In genomic region chr16:18443385-18443841, GRCm38 (mm10) we compare ENCODE assay signal across 8 mouse cellular contexts. TPM values are rescaled to one million over a fixed set of nuclear protein-coding genes. Genes with fewer than 3 reads are reported as not detected.
DNase-seq lines count a peak whose midpoint lies in the region; ATAC-seq and TF ChIP-seq lines count a peak whose summit lies in the region.

No protein-coding gene starts in this region.

- no peak overlapping the region for H3K4me3 ChIP-seq in embryonic facial prominence, embryonic 13.5 days
- no peak overlapping the region for H3K4me3 ChIP-seq in limb, embryonic 13.5 days
- no peak overlapping the region for H3K4me3 ChIP-seq in midbrain, postnatal 0 days (ENCODE audit: low read depth, low read length)

- H3K4me2 ChIP-seq in embryonic facial prominence, embryonic 13.5 days: no peak overlapping the region
- H3K4me2 ChIP-seq in limb, embryonic 13.5 days (replicated peaks): no peak overlapping the region
- no peak overlapping the region for H3K4me2 ChIP-seq in midbrain, postnatal 0 days (ENCODE audit: low read depth, low read length, poor library complexity, severe bottlenecking)

- H3K4me1 ChIP-seq in embryonic facial prominence, embryonic 13.5 days: peaks cover 9% of the 10 kb centered on the region
- H3K4me1 ChIP-seq in limb, embryonic 13.5 days: peaks cover 15% of the 10 kb centered on the region
- no peaks in the 10 kb centered on the region for H3K4me1 ChIP-seq in midbrain, postnatal 0 days (ENCODE audit: insufficient read depth, low read length)

- H3K9me3 ChIP-seq in embryonic facial prominence, embryonic 13.5 days: no peaks in the 10 kb centered on the region
- H3K9me3 ChIP-seq in limb, embryonic 13.5 days: no peaks in the 10 kb centered on the region
- H3K9me3 ChIP-seq in midbrain, postnatal 0 days (ENCODE audit: low read length): no peaks in the 10 kb centered on the region

- peak; percentile 100 for TF ChIP-seq CTCF in midbrain, postnatal 0 days (IDR thresholded peaks at IDR 0.05)

- 21% methylated on average over 8 of the region's 8 CpGs for WGBS in embryonic facial prominence, embryonic 13.5 days
- 22% methylated on average over 8 of the region's 8 CpGs for WGBS in limb, embryonic 13.5 days
- WGBS in midbrain, postnatal 0 days: 21% methylated on average over 8 of the region's 8 CpGs

- ATAC-seq in embryonic facial prominence, embryonic 13.5 days (ENCODE audit: insufficient number of reproducible peaks, insufficient read depth, low FRiP score, low TSS enrichment, low read depth): peak; percentile 75; the same call in 1 of the 2 replicates
- ATAC-seq in limb, embryonic 13.5 days (ENCODE audit: low FRiP score, low read depth): peak; percentile 83
- peak; percentile 86 for ATAC-seq in midbrain, postnatal 0 days (ENCODE audit: low FRiP score)

- H3K27me3 ChIP-seq in embryonic facial prominence, embryonic 13.5 days: no peaks in the 10 kb centered on the region
- no peaks in the 10 kb centered on the region for H3K27me3 ChIP-seq in limb, embryonic 13.5 days
- H3K27me3 ChIP-seq in midbrain, postnatal 0 days (ENCODE audit: insufficient read depth, low read length): no peaks in the 10 kb centered on the region

- DNase-seq in 3T3-L1 (ENCODE audit: low read depth, low spot score): peak; percentile 93
- peak; percentile 93 for DNase-seq in adrenal gland, postnatal 36 days
- DNase-seq in heart, adult 8-10 months (ENCODE audit: low spot score): peak; percentile 94
- DNase-seq in kidney, adult 8-10 months: peak; percentile 82 to 97
- DNase-seq in midbrain, postnatal 0 days (ENCODE audit: low spot score): peak; percentile 95
- peak; percentile 85 to 92 for DNase-seq in spleen, postnatal 14 days (ENCODE audit: low spot score in 2 of 2)

- H3K36me3 ChIP-seq in embryonic facial prominence, embryonic 13.5 days: peaks cover 17% of the 10 kb centered on the region
- peaks cover 21% of the 10 kb centered on the region for H3K36me3 ChIP-seq in limb, embryonic 13.5 days
- H3K36me3 ChIP-seq in midbrain, postnatal 0 days (ENCODE audit: insufficient read depth, low read length): peaks cover 15% of the 10 kb centered on the region

- H3K9ac ChIP-seq in embryonic facial prominence, embryonic 13.5 days: no peak overlapping the region
- H3K9ac ChIP-seq in limb, embryonic 13.5 days: no peak overlapping the region
- H3K9ac ChIP-seq in midbrain, postnatal 0 days (replicated peaks; ENCODE audit: low read length, poor library complexity, severe bottlenecking): no peak overlapping the region

- no peak overlapping the region for H3K27ac ChIP-seq in embryonic facial prominence, embryonic 13.5 days
- no peak overlapping the region for H3K27ac ChIP-seq in limb, embryonic 13.5 days
- H3K27ac ChIP-seq in midbrain, postnatal 0 days (ENCODE audit: low read depth, low read length): no peak overlapping the region

RNA-seq across cellular contexts. Expression of gene Comt, which starts 16.8 kb away (rescaled TPM):
- total RNA-seq in adrenal gland, postnatal 36 days (2021): 100 to 1,000 TPM; 193 to 249 TPM
- polyA plus RNA-seq in embryonic facial prominence, embryonic 13.5 days (2015; fragmentation: Nextera tagmentation; extraction: Ambion mirVana): 73.9 and 78.8 TPM in 2 replicates
- total RNA-seq in heart, adult 8-10 months (2022): 100 to 1,000 TPM; 146 to 174 (median 157) TPM
- polyA plus RNA-seq in limb, embryonic 13.5 days (2015; fragmentation: Nextera tagmentation; extraction: Ambion mirVana): 87.4 and 89.4 TPM in 2 replicates
- total RNA-seq in midbrain, postnatal 0 days (2014; rRNA removed): 62.3 and 74.6 TPM in 2 replicates
- 95.0 and 103 TPM in 2 replicates for polyA plus RNA-seq in midbrain, postnatal 0 days (2015; fragmentation: Nextera tagmentation; extraction: Ambion mirVana)

RNA-seq across cellular contexts. Expression of gene Txnrd2, which starts 17.2 kb away (rescaled TPM):
- total RNA-seq in adrenal gland, postnatal 36 days (2021): 10 to 100 TPM; 73.3 to 97.3 TPM
- polyA plus RNA-seq in embryonic facial prominence, embryonic 13.5 days (2015; fragmentation: Nextera tagmentation; extraction: Ambion mirVana): 14.9 and 17.7 TPM in 2 replicates
- 10 to 100 TPM; 37.0 to 49.9 (median 42.1) TPM for total RNA-seq in heart, adult 8-10 months (2022)
- 19.8 and 21.3 TPM in 2 replicates for polyA plus RNA-seq in limb, embryonic 13.5 days (2015; fragmentation: Nextera tagmentation; extraction: Ambion mirVana)
- 13.3 and 22.9 TPM in 2 replicates for total RNA-seq in midbrain, postnatal 0 days (2014; rRNA removed)
- 38.3 and 42.6 TPM in 2 replicates for polyA plus RNA-seq in midbrain, postnatal 0 days (2015; fragmentation: Nextera tagmentation; extraction: Ambion mirVana)

RNA-seq across cellular contexts. Expression of gene Gnb1l, which starts 55.1 kb away (rescaled TPM):
- 1 to 10 TPM; 4.9 to 5.9 TPM for total RNA-seq in adrenal gland, postnatal 36 days (2021)
- polyA plus RNA-seq in embryonic facial prominence, embryonic 13.5 days (2015; fragmentation: Nextera tagmentation; extraction: Ambion mirVana): 19.7 and 20.3 TPM in 2 replicates
- 1 to 10 TPM; 4.8 to 7.4 (median 5.5) TPM for total RNA-seq in heart, adult 8-10 months (2022)
- 20.4 and 21.4 TPM in 2 replicates for polyA plus RNA-seq in limb, embryonic 13.5 days (2015; fragmentation: Nextera tagmentation; extraction: Ambion mirVana)
- total RNA-seq in midbrain, postnatal 0 days (2014; rRNA removed): 9.1 and 12.4 TPM in 2 replicates
- 20.5 and 21.0 TPM in 2 replicates for polyA plus RNA-seq in midbrain, postnatal 0 days (2015; fragmentation: Nextera tagmentation; extraction: Ambion mirVana)

RNA-seq across cellular contexts. Expression of gene Rtl10, which starts 55.3 kb away (rescaled TPM):
- 1 to 10 TPM; 4.4 to 5.6 TPM for total RNA-seq in adrenal gland, postnatal 36 days (2021)
- polyA plus RNA-seq in embryonic facial prominence, embryonic 13.5 days (2015; fragmentation: Nextera tagmentation; extraction: Ambion mirVana): 5.4 and 5.5 TPM in 2 replicates
- total RNA-seq in heart, adult 8-10 months (2022): 1 to 10 TPM; 3.5 to 4.8 (median 4.0) TPM
- polyA plus RNA-seq in limb, embryonic 13.5 days (2015; fragmentation: Nextera tagmentation; extraction: Ambion mirVana): 5.5 and 5.9 TPM in 2 replicates
- 7.1 and 7.9 TPM in 2 replicates for total RNA-seq in midbrain, postnatal 0 days (2014; rRNA removed)
- polyA plus RNA-seq in midbrain, postnatal 0 days (2015; fragmentation: Nextera tagmentation; extraction: Ambion mirVana): 3.0 and 3.8 TPM in 2 replicates
